Mouse (Mus musculus) lung, postnatal 0 days (tissue): ENCODE measurements around the gene Pard3b.

Source experiments
- CTCF ChIP-seq: IDR thresholded peaks from 2 replicates; pipeline ENCODE4 v1.5.1; 2016; ENCODE audit warnings: antibody characterized with exemption, mild to moderate bottlenecking
- EP300 ChIP-seq: IDR thresholded peaks from 2 replicates; pipeline ENCODE4 v1.6.1; 2016; ENCODE audit warnings: antibody characterized with exemption, mild to moderate bottlenecking, control low read depth

DNA sequence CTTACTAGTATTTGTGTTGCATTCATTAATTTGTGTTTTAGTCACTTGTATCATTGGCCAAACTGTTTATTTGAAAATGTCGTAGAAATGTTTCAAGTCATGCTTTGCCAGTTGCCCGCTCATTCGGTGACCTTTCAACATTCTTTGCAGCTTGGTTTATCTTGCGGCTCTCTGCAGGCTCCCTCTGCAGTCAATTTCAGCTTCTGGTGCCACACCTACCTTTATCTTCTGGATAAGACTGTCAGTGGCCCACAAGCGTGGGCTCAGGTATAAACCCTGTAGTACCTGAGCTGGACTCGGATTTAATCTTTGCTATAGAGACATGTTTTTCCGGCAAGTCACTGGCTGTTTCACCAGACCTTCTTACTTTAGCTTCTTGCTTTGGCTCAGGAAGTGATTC is 456.3 kb downstream of the Pard3b start:
- TF ChIP-seq CTCF (no peak), EP300 (no peak)
